Mouse (Mus musculus) ES-Bruce4 (cell line): ENCODE data around the gene Nfam1. TPM values are rescaled to one million over a fixed set of nuclear protein-coding genes. Genes with fewer than 3 reads are reported as not detected.

Experiments
- H3K27ac ChIP-seq: 2 replicates; pipeline ENCODE4 v1.5.1; 2012; ENCODE audit warnings: low read length, inconsistent platforms; ENCODE audit not compliant: insufficient read depth
- H3K27me3 ChIP-seq: 2 replicates; pipeline ENCODE4 v1.6.1; 2012; ENCODE audit warnings: mild to moderate bottlenecking, low read length, inconsistent platforms; ENCODE audit not compliant: control insufficient read depth, poor library complexity, insufficient read depth, severe bottlenecking
- H3K36me3 ChIP-seq: 2 replicates; pipeline ENCODE4 v1.6.1; 2012; ENCODE audit warnings: inconsistent platforms, mild to moderate bottlenecking, low read length, moderate library complexity; ENCODE audit not compliant: control insufficient read depth, poor library complexity, insufficient read depth, severe bottlenecking
- H3K4me1 ChIP-seq: one replicate; pipeline ENCODE4 v1.8.1; 2011; ENCODE audit warnings: low read length; ENCODE audit not compliant: control insufficient read depth, insufficient read depth
- H3K4me3 ChIP-seq: 2 replicates; pipeline ENCODE4 v1.5.1; 2011; ENCODE audit warnings: low read depth, mild to moderate bottlenecking, low read length
- H3K9ac ChIP-seq: 2 replicates; pipeline ENCODE4 v1.6.1; 2012; ENCODE audit warnings: low read depth, mild to moderate bottlenecking, inconsistent platforms; ENCODE audit not compliant: poor library complexity, severe bottlenecking
- H3K9me3 ChIP-seq: replicated peaks from 2 replicates; pipeline ENCODE4 v1.6.1; 2012; ENCODE audit warnings: mild to moderate bottlenecking, low read length, inconsistent platforms; ENCODE audit not compliant: control insufficient read depth, poor library complexity, insufficient read depth, severe bottlenecking
- CTCF ChIP-seq: IDR thresholded peaks from one replicate; pipeline ENCODE4 v1.8.1; 2011; ENCODE audit warnings: low read depth, low read length
- EP300 ChIP-seq: IDR thresholded peaks from 2 replicates; pipeline ENCODE4 v1.6.1; 2011; ENCODE audit warnings: low read depth, low read length; ENCODE audit not compliant: insufficient read depth
- POLR2A ChIP-seq: IDR thresholded peaks from one replicate; pipeline ENCODE4 v1.8.1; 2011; ENCODE audit warnings: low read length; ENCODE audit not compliant: insufficient read depth
- polyA plus RNA-seq: library from polyadenylated mRNA; stranded (reverse); fragments of >200 nt; gene quantifications from 2 replicates; pipeline ENCODE4 v1.2.4, GENCODE M21; 2011; ENCODE audit warnings: low read depth; ENCODE audit not compliant: missing spikeins, insufficient read depth, insufficient read length

Gene Nfam1
- polyA plus RNA-seq, 1 experiment, result 3.3 TPM

DNA sequence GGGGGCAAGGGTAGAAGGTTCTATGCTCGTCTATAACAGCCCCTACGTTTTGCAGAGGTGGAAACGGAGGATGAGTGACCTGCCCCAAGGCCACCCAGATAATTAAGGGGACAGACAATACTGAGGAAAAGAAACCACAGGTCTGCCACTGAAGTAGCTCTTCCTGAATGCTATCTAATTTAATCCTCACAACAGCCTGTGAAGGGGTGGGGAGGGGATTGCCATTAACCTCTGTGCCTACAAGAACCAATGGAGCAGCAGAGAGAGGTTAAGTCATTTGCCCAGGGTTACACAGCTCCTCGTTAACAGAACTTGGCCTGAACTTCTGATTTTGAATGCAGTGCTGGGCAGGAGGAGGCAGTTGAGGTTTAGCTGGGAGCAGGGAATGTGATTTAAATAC is 49.0 kb downstream of the Nfam1 start:
- Histone ChIP-seq H3K27ac (no peak overlapping the region), H3K36me3 (no peaks in the 10 kb centered on the region), H3K27me3 (0 out of 2 replicates have a peak, but pooled peaks cover 2% of the 10 kb centered on the region), H3K4me3 (no peak overlapping the region), H3K4me1 (no peaks in the 10 kb centered on the region), H3K9ac (no peak overlapping the region), H3K9me3 (no peaks in the 10 kb centered on the region)
- TF ChIP-seq EP300, result no peak
- TF ChIP-seq CTCF, result no peak
- no peak for TF ChIP-seq POLR2A

- TF ChIP-seq POLR2A, result no peak
- no peak for TF ChIP-seq CTCF
- TF ChIP-seq EP300, result no peak
- Histone ChIP-seq H3K27me3 (0 out of 2 replicates have a peak, but pooled peaks cover 2% of the 10 kb centered on the region), H3K9ac (no peak overlapping the region), H3K36me3 (no peaks in the 10 kb centered on the region), H3K9me3 (no peaks in the 10 kb centered on the region), H3K4me1 (no peaks in the 10 kb centered on the region), H3K27ac (no peak overlapping the region), H3K4me3 (no peak overlapping the region)
These were observed 49.6 kb downstream of the Nfam1 start for GRCm38 (mm10) chr15:82983416-82984026.

DNA sequence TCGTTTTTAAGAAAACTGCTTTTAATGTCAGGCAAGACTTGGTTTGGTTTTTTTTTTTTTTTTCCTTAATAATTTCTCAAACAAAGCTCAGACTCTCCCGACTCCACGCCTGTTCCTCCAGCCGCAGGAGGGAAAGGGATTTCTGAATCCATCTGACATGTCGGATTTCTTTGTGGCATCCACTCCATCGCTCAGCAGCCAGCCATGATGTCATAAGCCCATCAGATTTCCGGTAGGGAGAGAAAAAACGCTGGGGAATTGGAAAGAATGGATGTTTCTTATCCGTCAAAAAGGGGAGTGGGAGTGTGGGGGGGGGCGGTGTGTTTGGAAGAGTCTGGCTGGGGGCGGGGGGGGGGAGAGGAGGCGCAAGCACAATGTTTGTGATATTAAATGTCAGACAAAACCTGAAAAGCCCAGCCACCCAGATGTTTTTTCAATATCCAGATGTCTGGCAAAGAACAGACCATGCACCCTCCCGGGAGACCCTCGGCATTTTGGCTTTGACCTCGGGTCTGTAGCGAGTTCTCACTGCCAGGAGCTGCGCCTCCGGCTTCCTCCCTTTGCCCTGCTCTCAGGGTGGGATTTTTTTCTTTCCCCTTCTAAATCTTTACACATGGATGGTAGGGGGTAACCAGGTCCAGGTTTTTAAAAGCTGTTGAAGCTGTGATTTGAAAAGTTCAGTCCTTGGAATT is 50.2 kb downstream of the Nfam1 start:
- Histone ChIP-seq H3K4me3 (no peak overlapping the region), H3K9ac (no peak overlapping the region), H3K9me3 (no peaks in the 10 kb centered on the region), H3K36me3 (no peaks in the 10 kb centered on the region), H3K27me3 (0 out of 2 replicates have a peak, but pooled peaks cover 2% of the 10 kb centered on the region), H3K27ac (no peak overlapping the region), H3K4me1 (no peaks in the 10 kb centered on the region)
- TF ChIP-seq EP300, result no peak
- no peak for TF ChIP-seq POLR2A
- TF ChIP-seq CTCF, result no peak

DNA sequence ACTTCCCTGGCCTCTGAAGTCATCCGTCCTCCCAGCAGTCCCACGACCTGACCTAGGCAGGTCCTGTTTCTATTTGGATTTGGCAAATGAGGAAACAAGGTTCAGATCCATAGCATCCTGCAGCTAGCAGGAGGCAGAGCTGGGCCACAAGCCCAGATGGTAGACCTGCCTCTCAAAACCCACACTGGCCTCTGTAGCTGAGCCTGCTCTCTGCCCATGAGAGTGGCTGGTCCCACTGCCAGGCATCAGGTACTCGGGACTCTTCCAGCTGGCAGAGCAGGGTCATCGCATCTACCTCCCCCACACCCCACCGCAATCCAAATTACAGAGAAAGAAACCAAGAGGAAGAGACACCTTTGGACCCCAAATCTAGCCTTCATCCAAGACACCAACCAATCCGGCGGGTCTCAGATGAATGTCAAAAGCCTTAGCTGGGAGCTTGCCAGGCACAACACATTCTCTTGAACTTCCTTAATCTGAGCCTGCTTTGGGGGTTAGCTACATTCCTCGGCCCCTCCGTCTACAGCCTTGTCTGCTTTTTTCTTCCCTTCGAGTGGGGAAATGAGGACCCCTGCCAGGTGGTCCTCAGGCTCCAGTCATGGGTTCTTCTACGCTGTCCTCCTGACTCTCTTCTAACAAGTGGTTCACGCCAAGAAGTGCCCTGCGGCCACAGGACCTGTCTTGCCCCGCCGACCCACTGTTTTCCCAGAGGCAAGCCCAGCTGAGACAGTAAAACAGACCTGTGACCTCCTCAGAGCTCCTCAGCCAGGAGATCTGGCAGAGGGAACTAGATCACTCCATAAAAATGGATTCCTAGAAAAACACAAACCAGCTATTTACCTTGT is 51.2 kb downstream of the Nfam1 start:
- H3K9ac ChIP-seq, result no peak overlapping the region
- no peak overlapping the region for H3K4me3 ChIP-seq
- no peaks in the 10 kb centered on the region for H3K36me3 ChIP-seq
- no peaks in the 10 kb centered on the region for H3K27me3 ChIP-seq
- no peaks in the 10 kb centered on the region for H3K4me1 ChIP-seq
- TF ChIP-seq CTCF (no peak), POLR2A (no peak), EP300 (no peak)
- H3K27ac ChIP-seq, result no peak overlapping the region
- no peaks in the 10 kb centered on the region for H3K9me3 ChIP-seq

DNA sequence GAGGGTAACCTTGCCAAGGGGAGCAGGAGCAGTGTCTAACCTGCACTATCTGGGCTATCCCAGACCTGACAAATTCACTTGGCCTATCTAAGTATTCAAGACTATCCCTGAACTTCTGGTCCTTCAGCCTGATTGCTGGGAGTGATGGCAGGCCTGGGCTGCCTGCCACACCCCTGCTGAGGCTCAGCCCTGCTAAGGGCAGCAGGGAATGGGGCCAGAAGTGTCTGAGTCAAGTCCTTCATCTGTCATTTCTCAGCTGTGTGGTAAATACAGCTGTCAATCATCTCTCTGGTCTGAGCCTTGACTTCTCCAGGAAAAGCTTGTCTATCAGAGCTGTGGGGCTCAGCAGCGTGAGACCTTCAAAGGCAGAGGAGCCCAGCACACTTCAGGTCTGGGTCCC is 53.6 kb downstream of the Nfam1 start:
- Histone ChIP-seq H3K9me3 (no peaks in the 10 kb centered on the region), H3K9ac (no peak overlapping the region), H3K36me3 (no peaks in the 10 kb centered on the region), H3K27ac (no peak overlapping the region), H3K4me3 (no peak overlapping the region), H3K27me3 (no peaks in the 10 kb centered on the region), H3K4me1 (no peaks in the 10 kb centered on the region)
- TF ChIP-seq EP300 (no peak), POLR2A (no peak), CTCF (no peak)

DNA sequence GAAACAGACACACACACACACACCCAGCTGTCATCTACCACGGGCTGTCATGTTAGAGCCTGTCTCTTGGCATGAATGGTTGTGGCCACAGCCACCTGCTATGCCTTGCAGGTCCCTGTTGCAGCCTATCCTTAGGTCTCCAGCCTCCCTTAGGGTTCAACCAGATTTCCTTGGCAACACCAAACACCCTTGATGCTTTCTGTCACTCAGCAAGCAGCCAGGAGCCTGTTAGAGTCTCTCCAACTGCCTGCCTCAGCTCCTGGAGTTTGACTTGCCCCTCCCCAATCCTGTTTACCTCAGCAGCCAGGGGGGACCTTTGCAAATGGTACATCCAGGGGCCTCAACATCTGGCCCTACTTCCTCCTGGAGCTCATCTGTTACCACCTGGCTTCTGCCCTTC is 58.6 kb downstream of the Nfam1 start:
- H3K4me1 ChIP-seq, result no peaks in the 10 kb centered on the region
- no peak overlapping the region for H3K4me3 ChIP-seq
- no peak for TF ChIP-seq CTCF
- TF ChIP-seq POLR2A, result no peak
- no peak for TF ChIP-seq EP300
- no peak overlapping the region for H3K27ac ChIP-seq
- no peaks in the 10 kb centered on the region for H3K27me3 ChIP-seq
- no peak overlapping the region for H3K9ac ChIP-seq
- no peaks in the 10 kb centered on the region for H3K36me3 ChIP-seq
- H3K9me3 ChIP-seq, result no peaks in the 10 kb centered on the region
